13 mouse cellular contexts compared by ENCODE assay signal in the genomic region with DNA sequence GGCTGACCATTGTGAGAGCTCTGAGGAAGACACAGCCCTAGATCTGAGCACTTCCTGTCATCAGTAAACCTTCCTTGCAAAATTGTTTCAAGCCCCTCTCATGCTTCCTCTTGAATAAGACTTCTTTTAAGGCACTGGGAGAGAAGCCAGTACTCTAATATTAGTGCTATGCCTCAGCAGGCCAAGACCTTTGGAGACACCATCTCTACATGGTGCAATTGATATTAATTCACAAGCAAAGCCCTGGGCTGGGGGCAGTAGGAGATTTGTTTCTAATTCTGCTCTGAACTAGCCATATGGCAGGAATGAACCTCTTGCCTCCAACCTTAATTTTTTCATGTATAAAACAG. TPM values are rescaled to one million over a fixed set of nuclear protein-coding genes. Genes with fewer than 3 reads are reported as not detected.
DNase-seq lines count a peak whose midpoint lies in the region; ATAC-seq and TF ChIP-seq lines count a peak whose summit lies in the region.
"Had no signal": no experiment of that assay in that cellular context is flagged by ENCODE, and none has a peak within 500 bp of the region (broad histone marks: within the 10 kb centered on the region; RNA-seq: fewer than 3 reads in every experiment).

No protein-coding gene starts in this region.

- intact Hi-C loops in left cerebral cortex, postnatal 14 days (cut with DNase I), result no loop called here

- H3K9ac ChIP-seq in forebrain, embryonic 16.5 days (replicated peaks; ENCODE audit: low read depth, low read length), result no peak overlapping the region
- no peak overlapping the region for H3K9ac ChIP-seq in forebrain, embryonic 12.5 days
- no peak overlapping the region for H3K9ac ChIP-seq in hindbrain, embryonic 15.5 days
- no peak overlapping the region for H3K9ac ChIP-seq in hindbrain, embryonic 11.5 days (ENCODE audit: low read depth, low read length)
- H3K9ac ChIP-seq: liver, embryonic 15.5 days had no signal

- H3K9me3 ChIP-seq in forebrain, embryonic 16.5 days (ENCODE audit: control insufficient read depth, low read length), result no peaks in the 10 kb centered on the region
- H3K9me3 ChIP-seq in forebrain, embryonic 12.5 days, result no peaks in the 10 kb centered on the region
- H3K9me3 ChIP-seq in hindbrain, embryonic 15.5 days, result no peaks in the 10 kb centered on the region
- H3K9me3 ChIP-seq in hindbrain, embryonic 11.5 days (ENCODE audit: control insufficient read depth, low read length), result no peaks in the 10 kb centered on the region
- H3K9me3 ChIP-seq: G1E; liver, embryonic 15.5 days had no signal

- H3K4me1 ChIP-seq in forebrain, embryonic 16.5 days (replicated peaks; ENCODE audit: control insufficient read depth, insufficient read depth, low read length), result peaks cover 23% of the 10 kb centered on the region
- peaks cover 10% of the 10 kb centered on the region; the same call in 1 of the 2 replicates for H3K4me1 ChIP-seq in forebrain, embryonic 12.5 days
- H3K4me1 ChIP-seq in hindbrain, embryonic 15.5 days (replicated peaks), result peaks cover 31% of the 10 kb centered on the region
- no peaks in the 10 kb centered on the region for H3K4me1 ChIP-seq in hindbrain, embryonic 11.5 days (replicated peaks; ENCODE audit: control insufficient read depth, insufficient read depth, low read length)
- no peaks in the 10 kb centered on the region for H3K4me1 ChIP-seq in olfactory bulb, adult 2 months (ENCODE audit: control insufficient read depth, insufficient read depth, low read length)

- no peak for TF ChIP-seq CTCF in olfactory bulb, adult 2 months (IDR thresholded peaks at IDR 0.05; ENCODE audit: insufficient read depth, low read depth, low read length)

- peak overlapping the region; percentile 53; the same call in 1 of the 2 replicates for H3K27ac ChIP-seq in forebrain, embryonic 16.5 days (ENCODE audit: low read length)
- no peak overlapping the region for H3K27ac ChIP-seq in forebrain, embryonic 12.5 days
- 0 out of 2 replicates have a peak overlapping the region, but pooled peaks have one; percentile 3 for H3K27ac ChIP-seq in hindbrain, embryonic 15.5 days (replicated peaks)
- H3K27ac ChIP-seq in hindbrain, embryonic 11.5 days (ENCODE audit: low read depth, low read length), result no peak overlapping the region
- 0 out of 2 replicates have a peak overlapping the region, but pooled peaks have one; percentile 44 for H3K27ac ChIP-seq in olfactory bulb, adult 2 months (ENCODE audit: insufficient read depth, low read depth, low read length)
- H3K27ac ChIP-seq: liver, embryonic 15.5 days had no signal

- TF ChIP-seq POLR2A in olfactory bulb, adult 2 months (IDR thresholded peaks at IDR 0.05; ENCODE audit: insufficient read depth, low read depth, low read length), result no peak

- no peaks in the 10 kb centered on the region for H3K36me3 ChIP-seq in forebrain, embryonic 16.5 days (ENCODE audit: control insufficient read depth, insufficient read depth)
- H3K36me3 ChIP-seq in forebrain, embryonic 12.5 days (replicated peaks), result peaks cover 4% of the 10 kb centered on the region; the same call in 1 of the 2 replicates
- H3K36me3 ChIP-seq in hindbrain, embryonic 15.5 days, result no peaks in the 10 kb centered on the region
- H3K36me3 ChIP-seq in hindbrain, embryonic 11.5 days (ENCODE audit: control insufficient read depth, insufficient read depth, low read length), result no peaks in the 10 kb centered on the region
- H3K36me3 ChIP-seq: liver, embryonic 15.5 days had no signal

- DNase-seq in hindbrain, embryonic 11.5 days (ENCODE audit: low spot score), result no peak
- DNase-seq in lung, postnatal 10 days, result peak; percentile 8
- no peak for DNase-seq in lung, adult 18-20 months
- DNase-seq in left cerebral cortex, postnatal 14 days (ENCODE audit: low spot score in 2 of 2), result no peak
- DNase-seq: B cell, adult 2 months; thymus, postnatal 25 days had no signal

- no peaks in the 10 kb centered on the region for H3K27me3 ChIP-seq in forebrain, embryonic 16.5 days (replicated peaks; ENCODE audit: control insufficient read depth, insufficient read depth, low read length)
- H3K27me3 ChIP-seq in forebrain, embryonic 12.5 days, result no peaks in the 10 kb centered on the region
- H3K27me3 ChIP-seq in hindbrain, embryonic 15.5 days, result no peaks in the 10 kb centered on the region
- no peaks in the 10 kb centered on the region for H3K27me3 ChIP-seq in hindbrain, embryonic 11.5 days (ENCODE audit: control insufficient read depth, insufficient read depth, low read length)
- H3K27me3 ChIP-seq: liver, embryonic 15.5 days had no signal

- no peak overlapping the region for H3K4me3 ChIP-seq in forebrain, embryonic 16.5 days (replicated peaks; ENCODE audit: low read length)
- no peak overlapping the region for H3K4me3 ChIP-seq in forebrain, embryonic 12.5 days (replicated peaks)
- H3K4me3 ChIP-seq in hindbrain, embryonic 15.5 days, result no peak overlapping the region
- no peak overlapping the region for H3K4me3 ChIP-seq in hindbrain, embryonic 11.5 days (ENCODE audit: low read depth, low read length)
- no peak overlapping the region for H3K4me3 ChIP-seq in olfactory bulb, adult 2 months (ENCODE audit: insufficient read depth, low read depth, low read length)
- H3K4me3 ChIP-seq: liver, embryonic 15.5 days had no signal

- ATAC-seq in forebrain, embryonic 16.5 days, result peak; percentile 70
- no peak for ATAC-seq in forebrain, embryonic 12.5 days (ENCODE audit: low FRiP score)
- peak; percentile 30; the same call in 1 of the 2 replicates for ATAC-seq in hindbrain, embryonic 15.5 days (ENCODE audit: low FRiP score, low read depth)
- ATAC-seq in hindbrain, embryonic 11.5 days (ENCODE audit: low FRiP score), result no peak
- ATAC-seq: inflammation-experienced regulatory T-cells, adult 6 months had no signal

- H3K4me2 ChIP-seq in forebrain, embryonic 16.5 days (ENCODE audit: low read length), result no peak overlapping the region
- no peak overlapping the region for H3K4me2 ChIP-seq in forebrain, embryonic 12.5 days
- H3K4me2 ChIP-seq in hindbrain, embryonic 15.5 days, result no peak overlapping the region
- no peak overlapping the region for H3K4me2 ChIP-seq in hindbrain, embryonic 11.5 days (replicated peaks; ENCODE audit: low read depth, low read length)
- H3K4me2 ChIP-seq: liver, embryonic 15.5 days had no signal

RNA-seq across cellular contexts. Expression of gene Crebbp, which starts 52.9 kb away (rescaled TPM):
- 47.4 and 49.0 TPM in 2 replicates for polyA plus RNA-seq in forebrain, embryonic 16.5 days (2015; fragmentation: Nextera tagmentation; extraction: Ambion mirVana)
- polyA plus RNA-seq in forebrain, embryonic 12.5 days (2016; fragmentation: Nextera tagmentation; extraction: Ambion mirVana), result 44.7 and 50.1 TPM in 2 replicates
- 35.7 and 36.4 TPM in 2 replicates for polyA plus RNA-seq in hindbrain, embryonic 15.5 days (2015; fragmentation: Nextera tagmentation; extraction: Ambion mirVana)
- polyA plus RNA-seq in hindbrain, embryonic 11.5 days (2014; fragmentation: Nextera tagmentation; extraction: Ambion mirVana), result 35.2 and 47.3 TPM in 2 replicates
- polyA plus RNA-seq in olfactory bulb, adult 2 months (2012; ENCODE audit: insufficient read depth, insufficient read length, low replicate concordance, missing spikeins), result 56.2 and 91.1 TPM in 2 replicates
- total RNA-seq in left cerebral cortex, postnatal 14 days (2021), result 10 to 100 TPM; 79.0 to 86.1 TPM

Comparison
In these comparisons a context has a peak if more than half of its experiments do, and no peak if none do; other contexts are left out.
1. ATAC-seq: peak in forebrain, embryonic 16.5 days (single experiment) and hindbrain, embryonic 15.5 days (single experiment); none in forebrain, embryonic 12.5 days (single experiment) and hindbrain, embryonic 11.5 days (single experiment).
2. H3K27ac ChIP-seq: peak in forebrain, embryonic 16.5 days (single experiment), hindbrain, embryonic 15.5 days (single experiment) and olfactory bulb, adult 2 months (single experiment); none in forebrain, embryonic 12.5 days (single experiment) and hindbrain, embryonic 11.5 days (single experiment).